ENCODE assay signal across 12 mouse cellular contexts in genomic region chr2:131059781-131060540, GRCm38 (mm10). TPM values are rescaled to one million over a fixed set of nuclear protein-coding genes. Genes with fewer than 3 reads are reported as not detected.
A peak's percentile ranks its signal among the peaks of the same experiment; 100 is the strongest.
DNase-seq lines count a peak whose midpoint lies in the region; ATAC-seq and TF ChIP-seq lines count a peak whose summit lies in the region.
"Had no signal": no experiment of that assay in that cellular context is flagged by ENCODE, and none has a peak within 500 bp of the region (broad histone marks: within the 10 kb centered on the region; RNA-seq: fewer than 3 reads in every experiment).

No protein-coding gene starts in this region.

- ATAC-seq in activated CD4-positive, CD25-positive, alpha-beta regulatory T cell, adult 4 months: no peak
- ATAC-seq: forebrain, postnatal 0 days had no signal

- intact Hi-C loops in gastrocnemius, adult 2 months (cut with DNase I): no loop called here
- intact Hi-C loops in heart, postnatal 14 days (cut with DNase I): loop anchor here (2.0 to 10.0 kb wide), 2 partner anchors 31 to 355 kb away; no protein-coding TSS in a partner anchor

- H3K4me3 ChIP-seq in gastrocnemius, adult 2 months: peak overlapping the region; percentile 23
- H3K4me3 ChIP-seq: liver, embryonic 13.5 days had no signal

- DNase-seq in gastrocnemius, adult 18-20 months (ENCODE audit: low spot score): peak; percentile 64
- DNase-seq in gastrocnemius, postnatal 10 days: no peak
- peak; percentile 26 for DNase-seq in A20 (ENCODE audit: low read depth, low spot score)
- DNase-seq in gastrocnemius, adult 2 months: peak; percentile 69
- DNase-seq in heart, postnatal 14 days: peak; percentile 47 to 60
- no peak for DNase-seq in frontal cortex, postnatal 10 days (ENCODE audit: low spot score in 2 of 2)
- no peak for DNase-seq in Muller cell, postnatal 12 days (ENCODE audit: inconsistent ontology term)
- DNase-seq: forebrain, postnatal 0 days; liver, embryonic 13.5 days; thymus, postnatal 36 days had no signal

- TF ChIP-seq CTCF in gastrocnemius, adult 2 months (IDR thresholded peaks at IDR 0.05): no peak

- peak overlapping the region; percentile 66 for H3K27ac ChIP-seq in gastrocnemius, adult 2 months
- H3K27ac ChIP-seq: liver, embryonic 13.5 days had no signal

RNA-seq across cellular contexts. Expression of gene Adam33, which starts 3.7 kb away (rescaled TPM):
- total RNA-seq in gastrocnemius, adult 18-20 months (2021): 1 to 10 TPM; 1.3 to 1.9 TPM
- total RNA-seq in gastrocnemius, postnatal 10 days (2021): 1 to 10 TPM; 3.7 to 5.9 TPM
- 1 to 10 TPM; 2.5 TPM for total RNA-seq in gastrocnemius, adult 2 months (2021)
- total RNA-seq in heart, postnatal 14 days (2021): 1 to 10 TPM; 1.1 to 3.0 TPM
- not detected for polyA plus RNA-seq in activated CD4-positive, CD25-positive, alpha-beta regulatory T cell, adult 4 months (2017; shearing (Covaris generic))
- total RNA-seq: megakaryocyte progenitor cell, adult 5-6 weeks had no signal

RNA-seq across cellular contexts. Expression of gene Gfra4, which starts 17.1 kb away (rescaled TPM):
- 1 to 10 TPM; 1.8 to 1.9 TPM for total RNA-seq in gastrocnemius, adult 18-20 months (2021)
- 1 to 10 TPM; 4.5 to 8.6 TPM for total RNA-seq in gastrocnemius, postnatal 10 days (2021)
- total RNA-seq in gastrocnemius, adult 2 months (2021): 1 to 10 TPM; 1.1 to 1.7 TPM
- 1 to 10 TPM; 5.1 to 8.0 TPM for total RNA-seq in heart, postnatal 14 days (2021)
- polyA plus RNA-seq in activated CD4-positive, CD25-positive, alpha-beta regulatory T cell, adult 4 months (2017; shearing (Covaris generic)): not detected
- total RNA-seq: megakaryocyte progenitor cell, adult 5-6 weeks had no signal

RNA-seq across cellular contexts. Expression of gene Siglec1, which starts 26.6 kb away (rescaled TPM):
- under 1 TPM; 0.59 to 0.71 TPM for total RNA-seq in gastrocnemius, adult 18-20 months (2021)
- total RNA-seq in gastrocnemius, postnatal 10 days (2021): 1 to 10 TPM; 1.2 to 1.4 TPM
- total RNA-seq in gastrocnemius, adult 2 months (2021): under 1 TPM; 0.36 to 0.39 TPM
- total RNA-seq in heart, postnatal 14 days (2021): 1 to 10 TPM; 1.3 to 1.5 TPM
- polyA plus RNA-seq in activated CD4-positive, CD25-positive, alpha-beta regulatory T cell, adult 4 months (2017; shearing (Covaris generic)): not detected

Comparison
In these comparisons a context has a peak if more than half of its experiments do, and no peak if none do; other contexts are left out.
1. DNase-seq: peak in gastrocnemius, adult 18-20 months (single experiment), A20 (single experiment), gastrocnemius, adult 2 months (single experiment) and heart, postnatal 14 days (2 of 2); none in gastrocnemius, postnatal 10 days (single experiment), frontal cortex, postnatal 10 days (0 of 2) and Muller cell, postnatal 12 days (single experiment).